Mouse (Mus musculus) hindbrain, embryonic 14.5 days (tissue): ENCODE measurements around the gene Ccdc69. TPM values are rescaled to one million over a fixed set of nuclear protein-coding genes. Genes with fewer than 3 reads are reported as not detected.

Experiments used
- ATAC-seq: fragments of 200-750 bp; cut with Nextera tagmentation; 2 replicates; pipeline ENCODE4 v1.8.0; 2017; ENCODE audit warnings: moderate number of reproducible peaks, mild to moderate bottlenecking, moderate TSS enrichment, moderate library complexity; ENCODE audit not compliant: low FRiP score
- DNase-seq: peaks from one replicate; pipeline ENCODE4 v3.0.0-alpha.2; 2015; ENCODE audit warnings: low spot score
- H3K27ac ChIP-seq: fragments of 300-500 bp; sonication (generic); 2 replicates; pipeline ENCODE4 v1.5.1; 2014; ENCODE audit warnings: mild to moderate bottlenecking, moderate library complexity
- H3K27me3 ChIP-seq: fragments of 300-500 bp; sonication (generic); 2 replicates; pipeline ENCODE4 v1.6.1; 2014; ENCODE audit warnings: mild to moderate bottlenecking, low read length, mixed read lengths; ENCODE audit not compliant: control insufficient read depth, insufficient read depth
- H3K36me3 ChIP-seq: fragments of 300-500 bp; sonication (generic); replicated peaks from 2 replicates; pipeline ENCODE4 v1.6.1; 2014; ENCODE audit not compliant: control insufficient read depth, insufficient read depth
- H3K4me1 ChIP-seq: fragments of 300-500 bp; sonication (generic); replicated peaks from 2 replicates; pipeline ENCODE4 v1.6.1; 2014; ENCODE audit warnings: antibody characterized with exemption, low read length, mixed read lengths; ENCODE audit not compliant: control insufficient read depth, insufficient read depth
- H3K4me2 ChIP-seq: fragments of 300-500 bp; sonication (generic); replicated peaks from 2 replicates; pipeline ENCODE4 v1.6.1; 2014; ENCODE audit warnings: mild to moderate bottlenecking, moderate library complexity
- H3K4me3 ChIP-seq: fragments of 300-500 bp; sonication (generic); replicated peaks from 2 replicates; pipeline ENCODE4 v1.5.1; 2014; ENCODE audit warnings: mild to moderate bottlenecking, low read length
- H3K9ac ChIP-seq: fragments of 300-500 bp; sonication (generic); 2 replicates; pipeline ENCODE4 v1.6.1; 2014
- H3K9me3 ChIP-seq: fragments of 300-500 bp; sonication (generic); 2 replicates; pipeline ENCODE4 v1.6.1; 2016; ENCODE audit warnings: low read length; ENCODE audit not compliant: control insufficient read depth
- WGBS: fragments of 180-500 bp; shearing (Covaris S2); extraction: QIAGEN DNeasy Blood & Tissue Kit; methylation state at CpG from one replicate; pipeline ENCODE4 v1.1.7; 2014; 5-methylcytosine and 5-hydroxymethylcytosine counted together
- polyA plus RNA-seq: library from polyadenylated mRNA; unstranded; fragments of >200 nt; fragmentation: Nextera tagmentation; extraction: Ambion mirVana; gene quantifications from 2 replicates; pipeline ENCODE4 v1.2.1, GENCODE M21; 2014

The Ccdc69 gene
- polyA plus RNA-seq, 1 experiment from 2014 or later = 0.36 TPM

GRCm38 (mm10) chr11:55021859-55022258, 56.1 kb downstream of the Ccdc69 start:
- no peak overlapping the region for H3K9ac ChIP-seq
- no peak for DNase-seq
- 69% methylated on average over 6 of the region's 6 CpGs for WGBS

GRCm38 (mm10) chr11:55021458-55021857, 56.5 kb downstream of the Ccdc69 start:
- no peak overlapping the region for H3K9ac ChIP-seq
- H3K4me2 ChIP-seq = no peak overlapping the region
- H3K27me3 ChIP-seq = no peaks in the 10 kb centered on the region
- peaks cover 40% of the 10 kb centered on the region for H3K4me1 ChIP-seq
- H3K27ac ChIP-seq = 0 out of 2 replicates have a peak overlapping the region, but pooled peaks have one; percentile 90
- no peaks in the 10 kb centered on the region for H3K9me3 ChIP-seq
- no peak overlapping the region for H3K4me3 ChIP-seq
- ATAC-seq (no peak), DNase-seq (no peak)
- H3K36me3 ChIP-seq = no peaks in the 10 kb centered on the region

More at GRCm38 (mm10) chr11:55021859-55022258, 56.1 kb downstream of the Ccdc69 start:
- no peaks in the 10 kb centered on the region for H3K9me3 ChIP-seq
- H3K4me1 ChIP-seq = peaks cover 42% of the 10 kb centered on the region
- H3K4me3 ChIP-seq = no peak overlapping the region
- no peaks in the 10 kb centered on the region for H3K27me3 ChIP-seq
- H3K4me2 ChIP-seq = no peak overlapping the region
- peak overlapping the region; percentile 90; the same call in 1 of the 2 replicates for H3K27ac ChIP-seq
- H3K36me3 ChIP-seq = no peaks in the 10 kb centered on the region
- no peak for ATAC-seq

GRCm38 (mm10) chr11:55019711-55020110, 58.2 kb downstream of the Ccdc69 start:
- 80% methylated on average over 2 of the region's 2 CpGs for WGBS
- no peaks in the 10 kb centered on the region for H3K27me3 ChIP-seq
- DNase-seq (no peak), ATAC-seq (no peak)
- H3K36me3 ChIP-seq = no peaks in the 10 kb centered on the region
- no peak overlapping the region for H3K9ac ChIP-seq
- H3K4me2 ChIP-seq = no peak overlapping the region
- no peaks in the 10 kb centered on the region for H3K9me3 ChIP-seq
- H3K27ac ChIP-seq = no peak overlapping the region
- H3K4me3 ChIP-seq = no peak overlapping the region
- peaks cover 42% of the 10 kb centered on the region for H3K4me1 ChIP-seq

GRCm38 (mm10) chr11:55018034-55018433, 59.9 kb downstream of the Ccdc69 start:
- Histone ChIP-seq H3K9me3 (no peaks in the 10 kb centered on the region), H3K4me1 (peaks cover 26% of the 10 kb centered on the region), H3K9ac (no peak overlapping the region), H3K36me3 (no peaks in the 10 kb centered on the region), H3K4me2 (no peak overlapping the region), H3K27me3 (no peaks in the 10 kb centered on the region), H3K27ac (no peak overlapping the region), H3K4me3 (no peak overlapping the region)
- DNase-seq (no peak), ATAC-seq (no peak)
- WGBS = 76% methylated on average over 6 of the region's 6 CpGs

GRCm38 (mm10) chr11:55017201-55017600, 60.7 kb downstream of the Ccdc69 start:
- Histone ChIP-seq H3K4me3 (no peak overlapping the region), H3K36me3 (no peaks in the 10 kb centered on the region), H3K4me2 (no peak overlapping the region), H3K27me3 (no peaks in the 10 kb centered on the region), H3K4me1 (peaks cover 17% of the 10 kb centered on the region), H3K9ac (no peak overlapping the region), H3K27ac (no peak overlapping the region), H3K9me3 (no peaks in the 10 kb centered on the region)
- DNase-seq = no peak
- WGBS = 73% methylated on average over 2 of the region's 2 CpGs
- ATAC-seq = no peak

GRCm38 (mm10) chr11:55016758-55017157, 61.2 kb downstream of the Ccdc69 start:
- no peak overlapping the region for H3K27ac ChIP-seq
- WGBS = 50% methylated on average over 1 of the region's 1 CpGs
- ATAC-seq (no peak), DNase-seq (no peak)
- H3K9me3 ChIP-seq = no peaks in the 10 kb centered on the region
- no peak overlapping the region for H3K9ac ChIP-seq
- peaks cover 13% of the 10 kb centered on the region; the same call in 1 of the 2 replicates for H3K4me1 ChIP-seq
- no peak overlapping the region for H3K4me3 ChIP-seq
- no peak overlapping the region for H3K4me2 ChIP-seq
- H3K36me3 ChIP-seq = no peaks in the 10 kb centered on the region
- no peaks in the 10 kb centered on the region for H3K27me3 ChIP-seq

- Histone ChIP-seq H3K27me3 (no peaks in the 10 kb centered on the region), H3K4me3 (no peak overlapping the region), H3K36me3 (peaks cover 6% of the 10 kb centered on the region), H3K9ac (no peak overlapping the region), H3K9me3 (no peaks in the 10 kb centered on the region), H3K4me1 (peaks cover 12% of the 10 kb centered on the region; the same call in 1 of the 2 replicates), H3K4me2 (no peak overlapping the region), H3K27ac (peak overlapping the region; percentile 75)
- ATAC-seq (peak; percentile 61; the same call in 1 of the 2 replicates), DNase-seq (peak; percentile 48)
- WGBS = 66% methylated on average over 9 of the region's 9 CpGs
Observed at GRCm38 (mm10) chr11:55015831-55016241, 62.1 kb downstream of the Ccdc69 start.

- 52% methylated on average over 3 of the region's 3 CpGs for WGBS
- no peak overlapping the region for H3K4me2 ChIP-seq
- peak overlapping the region; percentile 75 for H3K27ac ChIP-seq
- no peaks in the 10 kb centered on the region for H3K9me3 ChIP-seq
- DNase-seq (peak; percentile 47), ATAC-seq (peak; percentile 63; the same call in 1 of the 2 replicates)
- no peaks in the 10 kb centered on the region for H3K27me3 ChIP-seq
- H3K9ac ChIP-seq = no peak overlapping the region
- H3K4me1 ChIP-seq = peaks cover 12% of the 10 kb centered on the region; the same call in 1 of the 2 replicates
- H3K4me3 ChIP-seq = no peak overlapping the region
- H3K36me3 ChIP-seq = peaks cover 12% of the 10 kb centered on the region
Observed at GRCm38 (mm10) chr11:55015264-55015663, 62.7 kb downstream of the Ccdc69 start.

- Histone ChIP-seq H3K4me1 (peaks cover 12% of the 10 kb centered on the region; the same call in 1 of the 2 replicates), H3K4me2 (no peak overlapping the region), H3K36me3 (peaks cover 20% of the 10 kb centered on the region), H3K9ac (no peak overlapping the region), H3K4me3 (no peak overlapping the region), H3K27me3 (no peaks in the 10 kb centered on the region), H3K27ac (no peak overlapping the region), H3K9me3 (no peaks in the 10 kb centered on the region)
- DNase-seq (no peak), ATAC-seq (no peak)
- 82% methylated on average over 6 of the region's 6 CpGs for WGBS
Observed at GRCm38 (mm10) chr11:55013802-55014201, 64.1 kb downstream of the Ccdc69 start.
